Mouse (Mus musculus): Measurements from ENCODE around the gene Orm3. TPM values are rescaled to one million over a fixed set of nuclear protein-coding genes. Genes with fewer than 3 reads are reported as not detected.

The Orm3 gene
- polyA plus RNA-seq, 1 experiment from 2014 or later = not detected

DNA sequence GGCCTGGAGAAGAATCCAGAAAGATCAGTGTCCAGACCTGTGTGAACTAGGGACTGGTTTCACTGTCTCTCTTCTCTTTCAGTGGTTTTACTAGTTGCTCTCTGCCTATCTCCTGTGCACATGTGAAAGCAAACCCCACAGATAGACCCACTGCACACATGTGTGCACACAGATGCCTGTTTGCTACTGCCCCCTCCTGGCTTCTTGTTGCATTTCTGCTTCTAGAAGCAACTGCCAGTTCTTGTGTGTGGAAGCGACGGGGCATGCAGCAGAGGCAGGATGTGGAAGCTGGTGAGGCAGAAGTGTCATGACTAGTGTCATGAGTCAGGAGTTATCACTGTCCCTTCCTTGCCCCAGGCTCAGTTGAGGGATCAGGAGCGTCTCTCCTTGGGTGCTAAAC, 15.9 kb downstream of the Orm3 start:
- no peaks in the 10 kb centered on the region for H3K27me3 ChIP-seq
- no peaks in the 10 kb centered on the region for H3K4me1 ChIP-seq (replicated peaks)
- H3K4me3 ChIP-seq = no peak overlapping the region
- H3K9ac ChIP-seq = no peak overlapping the region
- no peak for ATAC-seq (replicated peaks; ENCODE audit: insufficient number of reproducible peaks, insufficient read depth, low FRiP score, low read depth)
- H3K36me3 ChIP-seq = 0 out of 2 replicates have a peak, but pooled peaks cover 4% of the 10 kb centered on the region
- no peaks in the 10 kb centered on the region for H3K9me3 ChIP-seq (replicated peaks)
- no peak overlapping the region for H3K27ac ChIP-seq
- WGBS = 46% methylated on average over 3 of the region's 3 CpGs
- H3K4me2 ChIP-seq = no peak overlapping the region

DNA sequence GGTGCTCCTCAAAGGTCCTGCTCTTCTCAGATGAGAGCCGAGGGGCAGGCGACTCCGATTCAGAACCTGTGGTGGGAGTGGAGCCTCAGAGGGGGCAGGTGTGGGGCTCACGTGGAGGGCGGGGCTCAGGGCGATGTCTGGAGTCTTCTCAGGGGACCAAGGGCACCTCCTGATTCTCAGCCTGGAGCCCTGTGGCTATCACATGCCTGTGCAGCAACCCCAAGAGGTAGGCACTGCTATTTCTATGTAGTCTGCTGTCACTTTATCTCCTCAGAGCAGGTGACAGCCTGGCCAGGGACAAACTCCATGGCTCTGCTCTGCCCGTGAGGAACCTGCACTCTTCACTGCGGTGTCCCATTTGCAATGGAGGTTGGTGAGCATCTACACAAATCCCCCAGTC, 17.4 kb downstream of the Orm3 start:
- WGBS = 86% methylated on average over 8 of the region's 8 CpGs
- no peak for ATAC-seq (replicated peaks; ENCODE audit: insufficient number of reproducible peaks, insufficient read depth, low FRiP score, low read depth)
- no peak overlapping the region for H3K4me3 ChIP-seq
- H3K27ac ChIP-seq = no peak overlapping the region
- no peak overlapping the region for H3K4me2 ChIP-seq
- no peaks in the 10 kb centered on the region for H3K27me3 ChIP-seq
- 0 out of 2 replicates have a peak, but pooled peaks cover 4% of the 10 kb centered on the region for H3K36me3 ChIP-seq
- no peak overlapping the region for H3K9ac ChIP-seq
- no peaks in the 10 kb centered on the region for H3K4me1 ChIP-seq (replicated peaks)
- H3K9me3 ChIP-seq (replicated peaks) = no peaks in the 10 kb centered on the region

DNA sequence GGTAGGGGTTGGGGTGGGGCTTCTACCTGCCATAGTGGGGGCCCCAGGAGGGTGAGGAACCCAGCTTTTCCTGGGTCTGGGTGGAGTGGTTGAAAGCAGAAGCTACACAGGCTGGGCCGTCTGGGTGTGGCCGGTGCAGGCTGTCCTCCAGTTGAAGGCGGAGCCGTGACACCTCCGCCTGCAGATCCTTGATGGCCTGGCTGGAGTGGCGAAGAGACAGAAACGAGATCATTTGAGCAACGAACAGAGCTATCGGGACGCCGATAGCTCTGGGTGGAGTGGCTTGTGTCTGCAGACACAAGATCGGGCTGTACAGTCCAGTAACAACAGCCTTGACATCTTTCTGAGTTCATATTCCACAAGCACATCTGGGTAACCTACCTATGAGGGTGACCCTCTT, 18.4 kb downstream of the Orm3 start:
- WGBS = 68% methylated on average over 12 of the region's 12 CpGs
- H3K27ac ChIP-seq = no peak overlapping the region
- no peaks in the 10 kb centered on the region for H3K9me3 ChIP-seq (replicated peaks)
- no peak overlapping the region for H3K9ac ChIP-seq
- H3K36me3 ChIP-seq = peaks cover 8% of the 10 kb centered on the region; the same call in 1 of the 2 replicates
- H3K4me2 ChIP-seq = no peak overlapping the region
- no peaks in the 10 kb centered on the region for H3K4me1 ChIP-seq (replicated peaks)
- no peaks in the 10 kb centered on the region for H3K27me3 ChIP-seq
- no peak overlapping the region for H3K4me3 ChIP-seq
- ATAC-seq (replicated peaks; ENCODE audit: insufficient number of reproducible peaks, insufficient read depth, low FRiP score, low read depth) = no peak

DNA sequence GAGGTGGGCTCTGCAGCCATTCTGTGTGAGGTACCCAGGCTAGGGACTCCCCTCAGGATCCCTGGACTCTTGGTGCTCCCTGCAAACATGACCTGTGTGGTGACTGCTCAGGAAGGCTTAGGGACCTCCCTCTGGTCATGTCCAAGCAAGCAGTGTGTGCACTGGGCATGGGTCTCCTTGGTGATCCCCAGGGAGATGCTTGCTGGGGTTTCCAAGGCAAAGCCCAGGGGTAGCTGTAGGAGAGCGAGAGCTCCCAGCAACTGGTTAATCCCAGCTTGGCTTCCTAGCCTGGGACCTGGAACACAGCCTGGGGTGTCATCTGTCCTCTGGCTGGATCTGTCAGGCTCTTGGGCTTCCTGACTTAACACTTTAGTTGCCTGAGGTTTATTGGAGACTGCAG, 19.4 kb downstream of the Orm3 start:
- Histone ChIP-seq H3K4me1 (replicated peaks) (no peaks in the 10 kb centered on the region), H3K27me3 (no peaks in the 10 kb centered on the region), H3K36me3 (peaks cover 15% of the 10 kb centered on the region; the same call in 1 of the 2 replicates), H3K9me3 (replicated peaks) (no peaks in the 10 kb centered on the region), H3K4me2 (no peak overlapping the region), H3K4me3 (no peak overlapping the region), H3K9ac (no peak overlapping the region), H3K27ac (no peak overlapping the region)
- no peak for ATAC-seq (replicated peaks; ENCODE audit: insufficient number of reproducible peaks, insufficient read depth, low FRiP score, low read depth)
- 69% methylated on average over 1 of the region's 1 CpGs for WGBS

DNA sequence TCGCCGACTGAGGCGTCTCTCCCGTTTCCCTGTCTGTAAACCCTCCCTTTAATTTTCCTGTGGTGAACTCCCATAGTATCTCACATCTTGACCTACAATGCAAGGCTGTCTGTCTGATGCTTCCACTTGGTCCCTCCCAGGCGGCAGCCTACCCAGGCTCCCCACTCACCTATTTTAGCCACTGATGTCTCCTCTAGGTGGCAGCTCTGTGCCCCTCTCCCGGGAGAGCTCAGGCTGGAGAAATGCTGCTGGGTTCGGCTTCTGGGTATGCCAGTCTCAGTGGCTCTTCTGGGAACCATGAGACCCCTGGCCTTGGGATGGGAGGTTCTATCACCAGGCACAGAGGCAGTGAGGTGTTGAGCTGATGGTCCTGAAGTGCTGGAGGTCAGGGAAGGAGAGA, 21.5 kb downstream of the Orm3 start:
- no peak for ATAC-seq (replicated peaks; ENCODE audit: insufficient number of reproducible peaks, insufficient read depth, low FRiP score, low read depth)
- no peaks in the 10 kb centered on the region for H3K27me3 ChIP-seq
- no peak overlapping the region for H3K4me3 ChIP-seq
- H3K9me3 ChIP-seq (replicated peaks) = no peaks in the 10 kb centered on the region
- no peaks in the 10 kb centered on the region for H3K4me1 ChIP-seq (replicated peaks)
- no peak overlapping the region for H3K4me2 ChIP-seq
- H3K36me3 ChIP-seq = peaks cover 18% of the 10 kb centered on the region; the same call in 1 of the 2 replicates
- H3K9ac ChIP-seq = no peak overlapping the region
- H3K27ac ChIP-seq = no peak overlapping the region
- WGBS = 59% methylated on average over 7 of the region's 7 CpGs

DNA sequence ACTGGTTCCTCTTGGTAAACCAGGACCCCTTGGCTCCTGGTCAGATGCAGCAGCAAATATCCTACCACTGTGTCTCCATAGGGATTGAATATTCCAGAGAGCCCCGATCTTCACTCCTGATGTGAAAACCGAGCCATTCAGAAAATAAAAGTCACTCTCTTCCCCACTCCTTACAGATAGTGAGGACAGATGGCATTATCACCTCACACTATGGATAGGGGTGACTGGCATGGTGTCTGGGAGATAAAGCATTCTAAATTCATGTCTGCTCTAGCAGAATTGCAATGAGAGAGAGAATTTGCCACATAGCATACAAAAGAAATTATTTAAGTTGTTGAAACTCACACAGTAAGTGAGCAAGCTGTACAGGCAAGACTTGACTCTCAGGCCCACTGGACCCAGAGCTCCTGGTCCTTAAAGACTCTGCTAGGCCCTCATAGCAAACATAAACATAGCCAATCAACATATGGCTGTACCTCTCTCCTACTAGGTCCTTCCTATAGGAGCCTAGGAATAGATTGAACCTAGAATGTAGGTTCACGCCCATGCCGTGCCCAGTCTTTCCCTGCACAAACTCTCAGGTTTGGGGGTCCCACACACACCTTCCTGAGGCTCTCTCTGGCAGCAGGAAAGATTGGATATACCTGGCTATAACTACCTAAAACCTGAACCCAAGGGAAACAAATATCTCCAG, 26.9 kb downstream of the Orm3 start:
- Histone ChIP-seq H3K4me2 (no peak overlapping the region), H3K36me3 (peaks cover 14% of the 10 kb centered on the region; the same call in 1 of the 2 replicates), H3K27me3 (no peaks in the 10 kb centered on the region), H3K4me1 (replicated peaks) (no peaks in the 10 kb centered on the region), H3K9me3 (replicated peaks) (no peaks in the 10 kb centered on the region), H3K27ac (no peak overlapping the region), H3K9ac (no peak overlapping the region), H3K4me3 (no peak overlapping the region)
- no peak for ATAC-seq (replicated peaks; ENCODE audit: insufficient number of reproducible peaks, insufficient read depth, low FRiP score, low read depth)
- 79% methylated on average over 4 of the region's 4 CpGs for WGBS

DNA sequence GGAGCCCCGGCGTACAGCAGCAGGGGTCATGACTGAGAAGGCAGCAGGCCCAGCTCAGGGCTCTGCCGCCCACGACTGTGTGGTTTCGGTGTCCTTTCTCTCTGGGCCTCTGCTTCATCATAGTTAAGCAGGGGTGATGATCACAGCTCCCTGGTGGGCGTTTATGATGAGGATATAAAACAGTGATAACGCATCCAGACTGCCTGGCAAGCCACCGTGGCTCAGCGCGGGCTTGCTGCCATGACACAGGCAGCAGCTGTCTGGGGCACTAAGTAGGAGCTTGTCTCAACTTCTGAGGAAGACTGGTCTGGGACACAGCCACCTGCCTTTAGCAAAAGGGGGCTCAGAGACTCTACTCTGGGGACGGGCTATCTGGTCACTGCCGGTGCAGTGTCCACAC, 27.5 kb downstream of the Orm3 start:
- Histone ChIP-seq H3K4me2 (no peak overlapping the region), H3K36me3 (peaks cover 14% of the 10 kb centered on the region; the same call in 1 of the 2 replicates), H3K4me1 (replicated peaks) (no peaks in the 10 kb centered on the region), H3K4me3 (no peak overlapping the region), H3K27me3 (no peaks in the 10 kb centered on the region), H3K27ac (no peak overlapping the region), H3K9me3 (replicated peaks) (no peaks in the 10 kb centered on the region), H3K9ac (no peak overlapping the region)
- ATAC-seq (replicated peaks; ENCODE audit: insufficient number of reproducible peaks, insufficient read depth, low FRiP score, low read depth) = no peak
- 67% methylated on average over 12 of the region's 12 CpGs for WGBS

DNA sequence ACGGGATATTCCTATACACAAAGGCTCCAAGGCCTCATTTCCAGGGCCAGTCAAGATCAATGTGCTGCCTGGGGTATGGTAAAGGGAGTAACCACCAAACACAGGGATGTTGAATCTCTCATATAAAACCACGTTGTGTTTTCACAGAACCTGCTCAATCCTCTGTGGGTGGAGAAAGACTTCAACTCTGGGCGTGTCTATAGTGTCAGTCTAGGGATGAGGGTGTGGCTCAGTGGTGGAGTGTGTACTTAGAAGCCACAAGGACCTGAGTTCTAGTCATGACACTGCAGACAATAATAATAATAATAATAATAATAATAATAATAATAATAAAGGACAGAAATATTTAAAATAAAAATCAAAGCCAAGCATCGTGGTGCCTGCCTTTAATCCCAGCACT, 28.3 kb downstream of the Orm3 start:
- Histone ChIP-seq H3K4me1 (replicated peaks) (0 out of 2 replicates have a peak, but pooled peaks cover 1% of the 10 kb centered on the region), H3K27me3 (no peaks in the 10 kb centered on the region), H3K4me3 (no peak overlapping the region), H3K9ac (no peak overlapping the region), H3K36me3 (peaks cover 11% of the 10 kb centered on the region; the same call in 1 of the 2 replicates), H3K4me2 (no peak overlapping the region), H3K9me3 (replicated peaks) (no peaks in the 10 kb centered on the region), H3K27ac (no peak overlapping the region)
- 90% methylated on average over 4 of the region's 4 CpGs for WGBS
- ATAC-seq (replicated peaks; ENCODE audit: insufficient number of reproducible peaks, insufficient read depth, low FRiP score, low read depth) = no peak

DNA sequence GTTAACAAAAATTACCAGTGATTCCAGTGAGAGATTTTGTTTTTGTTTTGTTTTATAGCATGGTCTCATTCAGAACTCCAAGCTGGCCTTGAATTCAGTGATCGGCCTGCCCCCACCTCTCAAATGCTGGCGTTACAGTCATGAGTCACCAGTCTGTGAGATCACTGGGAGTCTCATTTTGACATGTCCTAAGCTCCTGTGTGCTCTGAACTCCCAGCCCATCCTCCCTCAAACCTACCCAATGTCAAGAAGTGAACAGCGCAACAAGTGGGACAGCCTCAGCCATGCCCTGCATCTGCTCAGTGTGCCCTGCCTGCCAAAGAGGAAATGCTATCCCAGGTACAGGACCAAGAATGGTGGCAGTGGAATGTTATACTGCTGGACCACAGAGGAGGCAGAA, 29.3 kb downstream of the Orm3 start:
- Histone ChIP-seq H3K27ac (no peak overlapping the region), H3K36me3 (peaks cover 5% of the 10 kb centered on the region; the same call in 1 of the 2 replicates), H3K9ac (no peak overlapping the region), H3K4me2 (no peak overlapping the region), H3K9me3 (replicated peaks) (no peaks in the 10 kb centered on the region), H3K4me1 (replicated peaks) (0 out of 2 replicates have a peak, but pooled peaks cover 2% of the 10 kb centered on the region), H3K4me3 (no peak overlapping the region), H3K27me3 (no peaks in the 10 kb centered on the region)
- no peak for ATAC-seq (replicated peaks; ENCODE audit: insufficient number of reproducible peaks, insufficient read depth, low FRiP score, low read depth)
- 80% methylated on average over 3 of the region's 3 CpGs for WGBS

DNA sequence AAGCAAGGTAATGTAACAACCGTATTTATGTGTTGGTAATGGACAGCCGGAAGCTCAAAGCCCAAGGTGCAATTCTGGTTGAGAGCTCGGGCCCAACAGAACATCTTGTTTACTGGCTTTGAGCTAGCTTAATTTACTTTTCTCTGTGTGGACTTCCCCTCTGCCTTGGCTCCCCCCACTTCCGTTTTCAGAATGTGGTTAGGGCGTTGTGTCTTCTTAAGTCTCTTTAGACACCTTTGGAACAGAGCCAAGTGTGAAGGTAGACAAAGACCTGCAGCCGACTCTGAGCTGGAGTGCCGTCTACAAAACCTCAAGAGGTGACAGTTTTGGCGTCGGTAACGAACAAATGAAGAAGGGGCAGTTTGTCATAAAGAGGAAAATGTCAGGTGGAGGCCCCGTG, 29.8 kb downstream of the Orm3 start:
- no peak overlapping the region for H3K4me2 ChIP-seq

DNA sequence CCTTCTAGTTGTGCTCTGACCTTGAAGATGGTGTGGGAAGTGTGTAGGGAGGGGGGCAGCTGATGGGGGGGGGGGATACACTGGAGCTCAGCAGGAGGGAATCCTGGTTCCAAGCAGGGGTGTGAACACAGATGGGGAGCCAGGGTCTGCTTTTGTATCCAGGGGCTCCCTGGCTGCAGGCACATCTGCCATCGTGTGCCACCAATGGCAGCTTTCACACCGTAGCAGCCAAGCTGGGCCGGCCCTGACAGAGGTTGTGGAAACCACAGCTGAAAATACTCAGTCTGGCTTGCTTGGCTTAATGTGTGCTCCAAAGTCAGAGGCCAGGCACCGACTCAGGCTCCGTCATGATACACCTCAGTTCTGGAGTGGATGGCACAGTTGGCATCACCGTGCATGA, 32.1 kb downstream of the Orm3 start:
- Histone ChIP-seq H3K9ac (no peak overlapping the region), H3K27me3 (no peaks in the 10 kb centered on the region), H3K9me3 (replicated peaks) (no peaks in the 10 kb centered on the region), H3K27ac (no peak overlapping the region), H3K36me3 (no peaks in the 10 kb centered on the region), H3K4me3 (no peak overlapping the region), H3K4me1 (replicated peaks) (0 out of 2 replicates have a peak, but pooled peaks cover 2% of the 10 kb centered on the region), H3K4me2 (no peak overlapping the region)
- 81% methylated on average over 6 of the region's 6 CpGs for WGBS
- no peak for ATAC-seq (replicated peaks; ENCODE audit: insufficient number of reproducible peaks, insufficient read depth, low FRiP score, low read depth)

More for the DNA sequence above, 29.8 kb downstream of the Orm3 start:
- Histone ChIP-seq H3K27me3 (no peaks in the 10 kb centered on the region), H3K4me1 (replicated peaks) (0 out of 2 replicates have a peak, but pooled peaks cover 2% of the 10 kb centered on the region), H3K9me3 (replicated peaks) (no peaks in the 10 kb centered on the region), H3K36me3 (no peaks in the 10 kb centered on the region), H3K27ac (no peak overlapping the region), H3K9ac (no peak overlapping the region), H3K4me3 (no peak overlapping the region)
- no peak for ATAC-seq (replicated peaks; ENCODE audit: insufficient number of reproducible peaks, insufficient read depth, low FRiP score, low read depth)
- 71% methylated on average over 11 of the region's 11 CpGs for WGBS
